Comparison of ENCODE assay signal across 8 mouse cellular contexts in genomic region chr16:34937611-34938010, GRCm38 (mm10).
DNase-seq lines count a peak whose midpoint lies in the region; ATAC-seq and TF ChIP-seq lines count a peak whose summit lies in the region.

No protein-coding gene starts in this region.

- no peaks in the 10 kb centered on the region for H3K36me3 ChIP-seq in testis, adult 2 months (ENCODE audit: control insufficient read depth, insufficient read depth, low read length)
- H3K36me3 ChIP-seq in heart, embryonic 15.5 days, result no peaks in the 10 kb centered on the region
- H3K36me3 ChIP-seq in limb, embryonic 13.5 days, result no peaks in the 10 kb centered on the region

- H3K4me1 ChIP-seq in testis, adult 2 months (ENCODE audit: control insufficient read depth, insufficient read depth, low read length), result no peaks in the 10 kb centered on the region; the same call in none of the 2 replicates
- H3K4me1 ChIP-seq in heart, embryonic 15.5 days (replicated peaks), result peaks cover 50% of the 10 kb centered on the region
- peaks cover 84% of the 10 kb centered on the region for H3K4me1 ChIP-seq in limb, embryonic 13.5 days

- H3K9ac ChIP-seq in heart, embryonic 15.5 days, result no peak overlapping the region
- no peak overlapping the region for H3K9ac ChIP-seq in limb, embryonic 13.5 days

- no peaks in the 10 kb centered on the region for H3K27me3 ChIP-seq in testis, adult 2 months (ENCODE audit: control insufficient read depth, insufficient read depth, low read length)
- peaks cover 27% of the 10 kb centered on the region for H3K27me3 ChIP-seq in heart, embryonic 15.5 days
- peaks cover 10% of the 10 kb centered on the region for H3K27me3 ChIP-seq in limb, embryonic 13.5 days

- no peak overlapping the region for H3K4me2 ChIP-seq in heart, embryonic 15.5 days
- no peak overlapping the region for H3K4me2 ChIP-seq in limb, embryonic 13.5 days (replicated peaks)

- peak overlapping the region; percentile 16; the same call in 1 of the 2 replicates for H3K27ac ChIP-seq in testis, adult 2 months (ENCODE audit: control insufficient read depth, insufficient read depth, low read depth, low read length)
- H3K27ac ChIP-seq in heart, embryonic 15.5 days, result peak overlapping the region; percentile 74
- peak overlapping the region; percentile 63; the same call in 1 of the 2 replicates for H3K27ac ChIP-seq in limb, embryonic 13.5 days

- DNase-seq in testis, postnatal 14 days (ENCODE audit: low spot score), result no peak
- peak; percentile 55 for DNase-seq in yolk sac, embryonic 10.5 days (ENCODE audit: low spot score)
- DNase-seq in MN1 (ENCODE audit: low spot score), result no peak
- DNase-seq in left cerebral cortex, adult 9 months (ENCODE audit: low spot score in 2 of 2), result no peak
- no peak for DNase-seq in testis, postnatal 10 days (ENCODE audit: low spot score)

- H3K9me3 ChIP-seq in heart, embryonic 15.5 days (replicated peaks), result no peaks in the 10 kb centered on the region
- H3K9me3 ChIP-seq in limb, embryonic 13.5 days, result no peaks in the 10 kb centered on the region

- TF ChIP-seq CTCF in testis, adult 2 months (IDR thresholded peaks at IDR 0.05; ENCODE audit: control insufficient read depth, insufficient read depth, insufficient replicate concordance, low read depth, low read length), result no peak

- TF ChIP-seq POLR2A in testis, adult 2 months (IDR thresholded peaks at IDR 0.05; ENCODE audit: control insufficient read depth, low read depth, low read length), result no peak

- 31% methylated on average over 4 of the region's 4 CpGs for WGBS in heart, embryonic 15.5 days
- 47% methylated on average over 4 of the region's 4 CpGs for WGBS in limb, embryonic 13.5 days

- peak; percentile 45 for ATAC-seq in heart, embryonic 15.5 days (replicated peaks; ENCODE audit: insufficient number of reproducible peaks, insufficient read depth, low FRiP score, low read depth)
- ATAC-seq in limb, embryonic 13.5 days (ENCODE audit: low FRiP score, low read depth), result no peak

- H3K4me3 ChIP-seq in testis, adult 2 months (ENCODE audit: control insufficient read depth, low read depth, low read length), result no peak overlapping the region
- H3K4me3 ChIP-seq in heart, embryonic 15.5 days, result no peak overlapping the region
- no peak overlapping the region for H3K4me3 ChIP-seq in limb, embryonic 13.5 days

Comparison
In these comparisons a context has a peak if more than half of its experiments do, and no peak if none do; other contexts are left out.
1. H3K27ac ChIP-seq: peak in every context shown above with its lines; median percentile 74 in heart, embryonic 15.5 days; 63 in limb, embryonic 13.5 days; 16 in testis, adult 2 months.